Mouse (Mus musculus) ES-E14 (cell line): ENCODE results near the gene Ssbp2.

Experiments
- CHD2 ChIP-seq: IDR thresholded peaks from 2 replicates; pipeline ENCODE4 v1.6.1; 2014; ENCODE audit warnings: mild to moderate bottlenecking, low read depth, low read length, inconsistent platforms
- HCFC1 ChIP-seq: IDR thresholded peaks from 2 replicates; pipeline ENCODE4 v1.6.1; 2012; ENCODE audit warnings: low read length, inconsistent platforms, borderline replicate concordance; ENCODE audit not compliant: insufficient read depth
- MAFK ChIP-seq: IDR thresholded peaks from 2 replicates; pipeline ENCODE4 v1.6.1; 2014; ENCODE audit warnings: mild to moderate bottlenecking, low read depth, low read length, inconsistent platforms; ENCODE audit not compliant: insufficient read depth
- ZC3H11A ChIP-seq: IDR thresholded peaks from 2 replicates; pipeline ENCODE4 v1.6.1; 2012; ENCODE audit warnings: low read depth, mild to moderate bottlenecking, inconsistent platforms, low read length, borderline replicate concordance
- ZNF384 ChIP-seq: IDR thresholded peaks from 2 replicates; pipeline ENCODE4 v1.6.1; 2012; ENCODE audit warnings: low read depth, low read length, inconsistent platforms

- TF ChIP-seq MAFK (no peak), CHD2 (no peak), ZNF384 (no peak), ZC3H11A (no peak), HCFC1 (no peak)
Measured at GRCm38 (mm10) chr13:91536711-91537110, 76.6 kb downstream of the Ssbp2 start.
